Mouse (Mus musculus) embryonic facial prominence, embryonic 11.5 days (tissue): ENCODE measurements around the gene Ttc1. TPM values are rescaled to one million over a fixed set of nuclear protein-coding genes. Genes with fewer than 3 reads are reported as not detected.

ENCODE experiments used
- ATAC-seq: fragments of 200-750 bp; cut with Nextera tagmentation; replicated peaks from 2 replicates; pipeline ENCODE4 v1.8.0; 2017; ENCODE audit warnings: low read depth; ENCODE audit not compliant: insufficient number of reproducible peaks, low FRiP score, low TSS enrichment
- DNase-seq: peaks from one replicate; pipeline ENCODE4 v3.0.0-alpha.2; 2015; ENCODE audit warnings: low spot score
- H3K27ac ChIP-seq: fragments of 300-500 bp; sonication (generic); replicated peaks from 2 replicates; pipeline ENCODE4 v1.5.1; 2014; ENCODE audit warnings: mild to moderate bottlenecking, low read depth, low read length, control low read depth
- H3K27me3 ChIP-seq: fragments of 300-500 bp; sonication (generic); 2 replicates; pipeline ENCODE4 v1.6.1; 2014; ENCODE audit warnings: mild to moderate bottlenecking, low read length, moderate library complexity, mixed read lengths; ENCODE audit not compliant: control insufficient read depth, insufficient read depth
- H3K36me3 ChIP-seq: fragments of 300-500 bp; sonication (generic); replicated peaks from 2 replicates; pipeline ENCODE4 v1.6.1; 2014; ENCODE audit warnings: low read depth, mild to moderate bottlenecking, low read length, moderate library complexity, mixed read lengths; ENCODE audit not compliant: control insufficient read depth, insufficient read depth
- H3K4me1 ChIP-seq: fragments of 300-500 bp; sonication (generic); 2 replicates; pipeline ENCODE4 v1.6.1; 2014; ENCODE audit warnings: low read length, mixed read lengths; ENCODE audit not compliant: control insufficient read depth, insufficient read depth
- H3K4me2 ChIP-seq: fragments of 300-500 bp; sonication (generic); 2 replicates; pipeline ENCODE4 v1.6.1; 2014; ENCODE audit warnings: low read depth, mild to moderate bottlenecking, control low read depth, low read length, moderate library complexity
- H3K4me3 ChIP-seq: fragments of 300-500 bp; sonication (generic); 2 replicates; pipeline ENCODE4 v1.5.1; 2014; ENCODE audit warnings: low read depth, low read length, control low read depth
- H3K9ac ChIP-seq: fragments of 300-500 bp; sonication (generic); replicated peaks from 2 replicates; pipeline ENCODE4 v1.6.1; 2014; ENCODE audit warnings: mild to moderate bottlenecking, control low read depth, low read length
- H3K9me3 ChIP-seq: fragments of 300-500 bp; sonication (generic); replicated peaks from 2 replicates; pipeline ENCODE4 v1.6.1; 2016; ENCODE audit warnings: mild to moderate bottlenecking, low read length, inconsistent platforms, mixed read lengths; ENCODE audit not compliant: control insufficient read depth
- WGBS: fragments of 180-500 bp; shearing (Covaris S2); extraction: QIAGEN DNeasy Blood & Tissue Kit; methylation state at CpG from one replicate; pipeline ENCODE4 v1.1.7; 2014; 5-methylcytosine and 5-hydroxymethylcytosine counted together
- polyA plus RNA-seq: library from polyadenylated mRNA; unstranded; fragments of >200 nt; fragmentation: Nextera tagmentation; extraction: Ambion mirVana; gene quantifications from 2 replicates; pipeline ENCODE4 v1.2.1, GENCODE M21; 2014

The Ttc1 gene
- polyA plus RNA-seq, 1 experiment from 2014 or later: 83.4 TPM

DNA sequence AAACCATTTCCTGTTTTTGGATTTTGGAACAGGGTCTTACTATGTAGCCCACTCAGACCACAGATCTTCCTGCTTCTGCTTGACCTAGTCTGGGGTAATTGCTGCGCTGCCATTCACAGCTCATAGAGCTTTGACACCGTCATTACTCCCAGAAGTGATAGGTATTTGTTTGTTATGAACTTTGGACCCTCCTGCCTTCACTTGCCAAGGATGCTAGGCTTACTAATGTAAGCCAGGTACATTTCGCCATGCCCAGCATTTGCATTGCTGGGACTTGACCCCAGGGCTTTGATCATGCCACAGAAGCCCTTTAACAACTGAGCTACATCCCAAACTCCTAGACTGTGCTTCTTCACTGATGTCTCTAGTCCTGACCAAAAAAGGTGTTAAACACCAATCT is 47.5 kb downstream of the Ttc1 start:
- no peak overlapping the region for H3K27ac ChIP-seq
- H3K36me3 ChIP-seq: no peaks in the 10 kb centered on the region; the same call in 1 of the 2 replicates
- no peak overlapping the region for H3K9ac ChIP-seq
- H3K4me2 ChIP-seq: no peak overlapping the region
- 84% methylated on average over 3 of the region's 3 CpGs for WGBS
- DNase-seq (no peak), ATAC-seq (no peak)
- no peaks in the 10 kb centered on the region for H3K9me3 ChIP-seq
- H3K27me3 ChIP-seq: no peaks in the 10 kb centered on the region
- H3K4me3 ChIP-seq: no peak overlapping the region
- H3K4me1 ChIP-seq: no peaks in the 10 kb centered on the region

DNA sequence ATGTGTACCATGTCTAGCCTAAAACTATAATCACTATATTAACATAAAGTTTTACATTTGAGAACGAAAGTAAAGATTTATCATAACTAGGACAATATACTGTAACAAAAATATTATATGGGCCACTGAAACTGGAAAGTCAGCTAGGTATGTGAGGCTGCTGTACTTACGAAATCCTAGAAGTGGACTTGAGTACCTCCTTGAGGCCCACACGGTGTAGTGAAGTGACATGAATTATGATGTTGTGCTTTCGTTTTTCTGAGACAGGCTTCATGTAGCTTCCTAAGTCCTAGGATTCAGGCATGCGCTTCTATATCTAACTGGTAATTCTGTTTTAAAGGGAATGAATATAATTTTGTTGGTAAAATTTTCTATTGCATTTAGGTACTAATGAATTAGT is 49.2 kb downstream of the Ttc1 start:
- peaks cover 2% of the 10 kb centered on the region; the same call in 1 of the 2 replicates for H3K36me3 ChIP-seq
- 85% methylated on average over 5 of the region's 5 CpGs for WGBS
- H3K4me2 ChIP-seq: no peak overlapping the region
- no peaks in the 10 kb centered on the region for H3K4me1 ChIP-seq
- no peak overlapping the region for H3K9ac ChIP-seq
- H3K9me3 ChIP-seq: no peaks in the 10 kb centered on the region
- H3K4me3 ChIP-seq: no peak overlapping the region
- ATAC-seq (no peak), DNase-seq (no peak)
- no peaks in the 10 kb centered on the region for H3K27me3 ChIP-seq
- H3K27ac ChIP-seq: no peak overlapping the region

DNA sequence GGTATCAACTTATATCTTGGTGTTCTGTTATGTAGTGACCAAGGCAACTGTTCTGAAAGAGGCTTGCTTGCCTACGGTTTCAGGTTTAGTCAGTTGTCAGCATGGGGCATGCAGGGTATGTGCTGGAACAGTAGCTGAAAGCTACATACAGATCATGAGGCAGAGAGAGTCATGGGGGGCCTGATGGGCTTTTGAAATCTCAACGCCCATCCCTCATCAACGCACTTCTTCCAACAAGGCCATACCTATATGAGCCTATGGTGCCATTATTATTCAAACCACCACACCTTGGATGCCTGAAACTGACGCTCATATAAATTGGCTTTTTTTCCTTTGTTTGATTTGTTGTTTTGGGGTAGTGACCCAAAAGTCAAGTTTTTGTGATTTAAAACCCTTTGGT is 51.2 kb downstream of the Ttc1 start:
- Histone ChIP-seq H3K4me2 (no peak overlapping the region), H3K9me3 (no peaks in the 10 kb centered on the region), H3K4me1 (no peaks in the 10 kb centered on the region), H3K27me3 (no peaks in the 10 kb centered on the region), H3K4me3 (no peak overlapping the region), H3K27ac (no peak overlapping the region), H3K9ac (no peak overlapping the region), H3K36me3 (peaks cover 8% of the 10 kb centered on the region)
- ATAC-seq (no peak), DNase-seq (no peak)
- WGBS: 89% methylated on average over 4 of the region's 4 CpGs

DNA sequence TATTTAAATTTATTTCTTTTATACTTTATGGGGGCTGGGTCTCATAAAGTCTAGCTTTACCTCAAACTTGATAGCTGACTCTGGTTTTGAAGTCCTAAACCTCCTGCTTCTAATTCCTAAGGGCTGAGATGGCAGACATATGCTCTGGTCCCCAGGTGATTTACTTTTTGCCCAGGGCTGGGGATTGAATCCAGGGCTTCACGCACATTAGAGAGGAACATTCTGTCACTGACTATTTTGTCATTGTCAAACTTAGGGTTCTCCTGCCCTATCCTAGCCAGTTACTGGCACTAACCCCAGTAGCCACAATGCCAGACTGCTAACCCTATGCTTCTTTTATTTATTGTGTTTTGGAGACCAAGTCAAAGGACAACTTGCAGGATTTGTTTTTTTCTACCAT is 59.0 kb downstream of the Ttc1 start:
- Histone ChIP-seq H3K4me3 (no peak overlapping the region), H3K9me3 (no peaks in the 10 kb centered on the region), H3K36me3 (peaks cover 12% of the 10 kb centered on the region; the same call in 1 of the 2 replicates), H3K27ac (no peak overlapping the region), H3K4me2 (no peak overlapping the region), H3K9ac (no peak overlapping the region), H3K4me1 (no peaks in the 10 kb centered on the region), H3K27me3 (no peaks in the 10 kb centered on the region)
- no peak for DNase-seq
- 95% methylated on average over 1 of the region's 1 CpGs for WGBS
- no peak for ATAC-seq

DNA sequence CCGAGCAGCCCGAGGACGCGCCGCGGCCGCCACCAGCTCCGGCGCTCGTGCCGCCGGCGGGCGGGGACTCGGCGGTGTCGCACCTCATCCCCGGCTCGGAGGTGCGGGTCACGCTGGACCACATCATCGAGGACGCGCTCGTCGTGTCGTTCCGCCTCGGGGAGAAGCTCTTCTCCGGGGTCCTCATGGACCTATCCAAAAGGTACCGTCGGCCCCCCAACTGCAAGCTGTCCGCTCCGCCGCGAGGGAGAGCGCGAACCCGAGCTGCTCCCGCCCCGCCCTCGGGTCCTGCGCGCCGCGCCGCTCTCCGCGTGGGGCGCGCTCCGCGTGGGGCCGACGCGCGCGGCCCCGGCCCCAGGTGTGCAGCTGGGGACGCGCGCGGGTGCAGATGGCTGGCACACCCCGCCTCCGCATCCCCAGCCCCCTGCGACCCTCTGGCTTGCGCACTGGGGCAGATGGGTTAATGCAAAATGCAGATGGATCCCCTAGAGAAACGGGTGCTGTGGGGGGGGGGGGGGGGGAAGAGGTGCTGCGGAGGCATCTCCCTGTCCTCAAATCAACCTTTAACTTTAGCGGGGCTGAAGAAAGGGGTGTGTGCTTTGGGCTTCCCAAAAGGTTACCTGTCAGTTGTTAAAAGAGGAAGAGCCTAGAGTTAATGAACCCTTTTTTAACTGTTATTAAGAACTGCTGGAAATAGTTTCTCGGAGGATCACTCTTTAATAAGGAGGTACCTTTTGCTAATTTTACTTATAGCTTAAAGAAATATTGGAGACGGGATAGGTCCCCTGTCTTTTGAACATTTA is 65.2 kb downstream of the Ttc1 start:
- Histone ChIP-seq H3K27me3 (no peaks in the 10 kb centered on the region), H3K27ac (peak overlapping the region; percentile 77), H3K4me1 (no peaks in the 10 kb centered on the region), H3K4me2 (peak overlapping the region; percentile 68), H3K4me3 (peak overlapping the region; percentile 93), H3K9ac (peak overlapping the region; percentile 94), H3K36me3 (no peaks in the 10 kb centered on the region), H3K9me3 (no peaks in the 10 kb centered on the region)
- DNase-seq (peak; percentile 62), ATAC-seq (peak; percentile 8)
- 3% methylated on average over 49 of the region's 72 CpGs for WGBS

DNA sequence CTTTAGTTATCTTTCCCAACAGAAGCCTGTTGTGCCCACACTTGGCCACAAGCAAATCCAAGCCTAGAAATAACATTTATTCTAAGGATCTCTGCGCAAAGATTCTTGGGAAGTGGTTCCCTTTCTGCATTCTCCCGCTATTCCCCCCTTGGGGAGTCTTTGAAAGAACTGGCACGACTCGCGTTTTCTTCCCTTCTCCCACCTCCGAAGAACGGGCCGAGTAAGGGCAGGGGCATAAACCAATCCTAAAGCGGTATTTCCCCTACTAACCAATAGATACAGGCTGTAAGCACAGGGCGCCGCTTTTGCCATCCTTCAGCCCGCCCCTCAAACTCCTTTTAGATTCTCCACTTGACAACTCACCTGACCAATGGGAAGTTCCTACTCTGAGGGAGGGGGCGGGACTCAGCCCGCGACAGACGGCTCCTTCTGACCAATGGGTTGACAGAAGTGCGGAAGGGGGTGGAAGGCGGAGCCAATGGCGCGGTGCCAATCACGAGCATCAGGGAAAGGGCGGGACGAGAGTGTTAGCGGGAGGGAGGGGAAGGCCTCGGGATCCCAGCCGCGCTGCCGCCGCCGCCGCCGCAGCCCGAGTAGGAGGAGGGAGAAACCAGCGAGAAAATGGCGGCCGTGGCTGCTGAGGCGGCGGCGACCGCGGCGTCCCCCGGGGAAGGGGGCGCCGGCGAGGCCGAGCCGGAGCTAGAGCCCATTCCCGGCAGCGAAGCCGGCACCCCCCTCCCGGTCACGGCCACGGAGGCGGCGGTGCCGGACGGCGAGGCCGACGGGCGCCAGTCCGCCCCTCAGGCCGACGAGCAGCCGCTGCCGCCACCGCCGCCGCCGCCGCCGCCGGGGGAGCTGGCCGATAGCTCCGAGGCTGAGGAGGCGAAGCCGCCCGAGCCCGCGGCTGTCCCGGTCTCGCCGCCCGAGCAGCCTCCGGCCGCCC is 66.1 kb downstream of the Ttc1 start, which contains the start of gene Pwwp2a:
TSS of gene Pwwp2a (plus strand) at position 527 of the 943 bp plus-strand sequence.
- Histone ChIP-seq H3K27ac (peak within 1 kb of the TSS; percentile 77), H3K4me1 (no peaks in the 10 kb centered on the region), H3K4me2 (peak within 1 kb of the TSS; percentile 68), H3K9me3 (no peaks in the 10 kb centered on the region), H3K27me3 (no peaks in the 10 kb centered on the region), H3K4me3 (peak within 1 kb of the TSS; percentile 93), H3K36me3 (no peaks in the 10 kb centered on the region), H3K9ac (peak within 1 kb of the TSS; percentile 94)
- ATAC-seq: peak; percentile 100
- WGBS: under 1% methylated on average over 57 of the region's 87 CpGs
- peak; percentile 99 for DNase-seq
